Mouse (Mus musculus) embryonic facial prominence, embryonic 13.5 days (tissue): ENCODE results near the gene Lap3. TPM values are rescaled to one million over a fixed set of nuclear protein-coding genes. Genes with fewer than 3 reads are reported as not detected.
A peak's percentile ranks its signal among the peaks of the same experiment; 100 is the strongest.

Experiments used
- ATAC-seq: fragments of 200-750 bp; cut with Nextera tagmentation; 2 replicates; pipeline ENCODE4 v1.8.0; 2017; ENCODE audit warnings: low read depth; ENCODE audit not compliant: insufficient number of reproducible peaks, insufficient read depth, low FRiP score, low TSS enrichment
- H3K27ac ChIP-seq: fragments of 300-500 bp; sonication (generic); 2 replicates; pipeline ENCODE4 v1.5.1; 2015; ENCODE audit warnings: moderate library complexity, mild to moderate bottlenecking, inconsistent platforms
- H3K27me3 ChIP-seq: fragments of 300-500 bp; sonication (generic); 2 replicates; pipeline ENCODE4 v1.6.1; 2015; ENCODE audit warnings: mild to moderate bottlenecking, inconsistent platforms
- H3K36me3 ChIP-seq: fragments of 300-500 bp; sonication (generic); 2 replicates; pipeline ENCODE4 v1.6.1; 2015; ENCODE audit warnings: mild to moderate bottlenecking, inconsistent platforms
- H3K4me1 ChIP-seq: fragments of 300-500 bp; sonication (generic); 2 replicates; pipeline ENCODE4 v1.6.1; 2015; ENCODE audit warnings: inconsistent platforms
- H3K4me2 ChIP-seq: fragments of 300-500 bp; sonication (generic); 2 replicates; pipeline ENCODE4 v1.6.1; 2015; ENCODE audit warnings: moderate library complexity, mild to moderate bottlenecking, inconsistent platforms
- H3K4me3 ChIP-seq: fragments of 300-500 bp; sonication (generic); 2 replicates; pipeline ENCODE4 v1.5.1; 2015; ENCODE audit warnings: mild to moderate bottlenecking, inconsistent platforms
- H3K9ac ChIP-seq: fragments of 300-500 bp; sonication (generic); 2 replicates; pipeline ENCODE4 v1.6.1; 2015; ENCODE audit warnings: mild to moderate bottlenecking, inconsistent platforms
- H3K9me3 ChIP-seq: fragments of 300-500 bp; sonication (generic); 2 replicates; pipeline ENCODE4 v1.6.1; 2016; ENCODE audit warnings: inconsistent platforms
- WGBS: fragments of 180-500 bp; shearing (Covaris S2); methylation state at CpG from one replicate; pipeline ENCODE4 v1.1.7; 2015; ENCODE audit warnings: mixed read lengths; 5-methylcytosine and 5-hydroxymethylcytosine counted together
- polyA plus RNA-seq: library from polyadenylated mRNA; unstranded; fragments of >200 nt; fragmentation: Nextera tagmentation; extraction: Ambion mirVana; gene quantifications from 2 replicates; pipeline ENCODE4 v1.2.1, GENCODE M21; 2015

Lap3 gene
- 70.6 and 76.0 TPM in 2 replicates for polyA plus RNA-seq

- H3K27ac ChIP-seq: peak within 1 kb of the TSS; percentile 57; the same call in 1 of the 2 replicates
- H3K27me3 ChIP-seq: no peaks in the 10 kb centered on the region
- peak within 1 kb of the TSS; percentile 77 for H3K4me3 ChIP-seq
- peak within 1 kb of the TSS; percentile 71 for H3K4me2 ChIP-seq
- H3K9me3 ChIP-seq: no peaks in the 10 kb centered on the region
- under 1% methylated on average over 78 of the region's 78 CpGs for WGBS
- peak; percentile 86 for ATAC-seq
- peaks cover 13% of the 10 kb centered on the region for H3K4me1 ChIP-seq
- peaks cover 25% of the 10 kb centered on the region for H3K36me3 ChIP-seq
- peak within 1 kb of the TSS; percentile 90 for H3K9ac ChIP-seq
Measured at GRCm38 (mm10) chr5:45493191-45494092, at the start of gene Lap3. TSS of gene Lap3 (plus strand) at chr5:45493374.

- no peak overlapping the region for H3K4me3 ChIP-seq
- no peaks in the 10 kb centered on the region for H3K27me3 ChIP-seq
- no peaks in the 10 kb centered on the region for H3K9me3 ChIP-seq
- 87% methylated on average over 8 of the region's 8 CpGs for WGBS
- peaks cover 21% of the 10 kb centered on the region for H3K36me3 ChIP-seq
- H3K27ac ChIP-seq: no peak overlapping the region
- H3K9ac ChIP-seq: no peak overlapping the region
- no peak overlapping the region for H3K4me2 ChIP-seq
- H3K4me1 ChIP-seq: peaks cover 17% of the 10 kb centered on the region
- ATAC-seq: no peak
Measured at GRCm38 (mm10) chr5:45444130-45444832, 48.9 kb upstream of the Lap3 start.

- ATAC-seq: no peak
- Histone ChIP-seq H3K9me3 (no peaks in the 10 kb centered on the region), H3K4me1 (peaks cover 20% of the 10 kb centered on the region), H3K4me2 (peak overlapping the region; percentile 95), H3K36me3 (peaks cover 10% of the 10 kb centered on the region), H3K9ac (peak overlapping the region; percentile 84), H3K27me3 (no peaks in the 10 kb centered on the region), H3K4me3 (peak overlapping the region; percentile 72), H3K27ac (no peak overlapping the region)
- WGBS: 50% methylated on average over 5 of the region's 5 CpGs
Measured at GRCm38 (mm10) chr5:45448676-45449075, 44.5 kb upstream of the Lap3 start.

- H3K9ac ChIP-seq: peak overlapping the region; percentile 84
Measured at GRCm38 (mm10) chr5:45449206-45449605, 44.0 kb upstream of the Lap3 start.

GRCm38 (mm10) chr5:45449831-45450716 is 43.1 kb upstream of the Lap3 start, which contains the start of gene Qdpr:
TSS of gene Qdpr (minus strand) at chr5:45450236.
- under 1% methylated on average over 70 of the region's 70 CpGs for WGBS
- H3K4me2 ChIP-seq: peak within 1 kb of the TSS; percentile 95
- peaks cover 20% of the 10 kb centered on the region for H3K4me1 ChIP-seq
- peak within 1 kb of the TSS; percentile 72 for H3K4me3 ChIP-seq
- H3K27ac ChIP-seq: peak within 1 kb of the TSS; percentile 78
- H3K9ac ChIP-seq: peak within 1 kb of the TSS; percentile 84
- no peaks in the 10 kb centered on the region for H3K36me3 ChIP-seq
- no peaks in the 10 kb centered on the region for H3K27me3 ChIP-seq
- H3K9me3 ChIP-seq: no peaks in the 10 kb centered on the region
- peak; percentile 99 for ATAC-seq

More at GRCm38 (mm10) chr5:45449206-45449605, 44.0 kb upstream of the Lap3 start:
- peaks cover 20% of the 10 kb centered on the region for H3K4me1 ChIP-seq
- H3K9me3 ChIP-seq: no peaks in the 10 kb centered on the region
- WGBS: 5% methylated on average over 8 of the region's 8 CpGs
- peaks cover 4% of the 10 kb centered on the region for H3K36me3 ChIP-seq
- H3K27ac ChIP-seq: no peak overlapping the region
- ATAC-seq: no peak
- H3K4me2 ChIP-seq: peak overlapping the region; percentile 95
- H3K4me3 ChIP-seq: peak overlapping the region; percentile 72
- H3K27me3 ChIP-seq: no peaks in the 10 kb centered on the region

- Histone ChIP-seq H3K9me3 (no peaks in the 10 kb centered on the region), H3K9ac (no peak within 1 kb of the TSS), H3K27ac (no peak within 1 kb of the TSS), H3K4me3 (no peak within 1 kb of the TSS), H3K4me1 (peaks cover 11% of the 10 kb centered on the region), H3K27me3 (no peaks in the 10 kb centered on the region), H3K36me3 (no peaks in the 10 kb centered on the region), H3K4me2 (no peak within 1 kb of the TSS)
- 46% methylated on average over 6 of the region's 6 CpGs for WGBS
- no peak for ATAC-seq
Measured at GRCm38 (mm10) chr5:45453451-45453850, 39.7 kb upstream of the Lap3 start, which contains the start of gene Clrn2. TSS of gene Clrn2 (plus strand) at chr5:45453751.

GRCm38 (mm10) chr5:45454456-45454855 is 38.7 kb upstream of the Lap3 start:
- no peak for ATAC-seq
- 31% methylated on average over 9 of the region's 9 CpGs for WGBS
- 0 out of 2 replicates have a peak, but pooled peaks cover 2% of the 10 kb centered on the region for H3K4me1 ChIP-seq
- H3K27me3 ChIP-seq: no peaks in the 10 kb centered on the region
- H3K4me2 ChIP-seq: no peak overlapping the region
- H3K36me3 ChIP-seq: no peaks in the 10 kb centered on the region
- no peak overlapping the region for H3K9ac ChIP-seq
- no peak overlapping the region for H3K27ac ChIP-seq
- H3K9me3 ChIP-seq: no peaks in the 10 kb centered on the region
- H3K4me3 ChIP-seq: no peak overlapping the region

GRCm38 (mm10) chr5:45472880-45473450 is 20.2 kb upstream of the Lap3 start:
- Histone ChIP-seq H3K27ac (no peak overlapping the region), H3K4me2 (no peak overlapping the region), H3K27me3 (no peaks in the 10 kb centered on the region), H3K4me1 (peaks cover 14% of the 10 kb centered on the region), H3K36me3 (no peaks in the 10 kb centered on the region), H3K9ac (0 out of 2 replicates have a peak overlapping the region, but pooled peaks have one; percentile 6), H3K9me3 (no peaks in the 10 kb centered on the region), H3K4me3 (no peak overlapping the region)
- no peak for ATAC-seq
- WGBS: 24% methylated on average over 7 of the region's 7 CpGs

- no peak for ATAC-seq
- H3K27ac ChIP-seq: no peak overlapping the region
- 75% methylated on average over 1 of the region's 1 CpGs for WGBS
- no peaks in the 10 kb centered on the region for H3K36me3 ChIP-seq
- no peak overlapping the region for H3K4me3 ChIP-seq
- no peaks in the 10 kb centered on the region for H3K9me3 ChIP-seq
- H3K4me1 ChIP-seq: peaks cover 14% of the 10 kb centered on the region
- peaks cover 3% of the 10 kb centered on the region; the same call in 1 of the 2 replicates for H3K27me3 ChIP-seq
- H3K4me2 ChIP-seq: no peak overlapping the region
- 0 out of 2 replicates have a peak overlapping the region, but pooled peaks have one; percentile 6 for H3K9ac ChIP-seq
Measured at GRCm38 (mm10) chr5:45473521-45473920, 19.7 kb upstream of the Lap3 start.

- Histone ChIP-seq H3K4me3 (no peak overlapping the region), H3K9me3 (no peaks in the 10 kb centered on the region), H3K4me1 (peaks cover 14% of the 10 kb centered on the region), H3K4me2 (no peak overlapping the region), H3K27me3 (peaks cover 3% of the 10 kb centered on the region; the same call in 1 of the 2 replicates), H3K27ac (no peak overlapping the region), H3K9ac (no peak overlapping the region), H3K36me3 (no peaks in the 10 kb centered on the region)
- WGBS: 25% methylated on average over 6 of the region's 6 CpGs
- no peak for ATAC-seq
Measured at GRCm38 (mm10) chr5:45474215-45474614, 19.0 kb upstream of the Lap3 start.
